Mouse (Mus musculus) layer of hippocampus, adult 2 months (tissue): ENCODE results near the gene Ctf1. TPM values are rescaled to one million over a fixed set of nuclear protein-coding genes. Genes with fewer than 3 reads are reported as not detected.
"Not testable (repeated sequence)": the region's sequence is repeated elsewhere in the genome, so short reads cannot be mapped to it uniquely, and the experiment has no call there.

ENCODE experiments used
- DNase-seq, 2 experiments: peaks; one replicate each; pipeline ENCODE4 v3.0.0; 2022; ENCODE audit warnings: low spot score in 2 of 2
- H3K27ac ChIP-seq: fragments of 200-600 bp; 2 replicates; pipeline ENCODE4 v1.8.1; 2022
- H3K4me3 ChIP-seq: fragments of 200-600 bp; 2 replicates; pipeline ENCODE4 v1.8.1; 2022; ENCODE audit warnings: mild to moderate bottlenecking
- CTCF ChIP-seq: fragments of 200-600 bp; conservative IDR thresholded peaks from 2 replicates; pipeline ENCODE4 v1.8.1; 2022; ENCODE audit warnings: antibody characterized with exemption, mild to moderate bottlenecking, moderate library complexity
- total RNA-seq, 2 experiments: library from RNA; stranded (reverse); gene quantifications; 2 replicates each; pipeline ENCODE4 v1.2.3; 2021

The Ctf1 gene
- total RNA-seq, 2 experiments from 2014 or later, result 1.9 to 3.1 TPM

DNA sequence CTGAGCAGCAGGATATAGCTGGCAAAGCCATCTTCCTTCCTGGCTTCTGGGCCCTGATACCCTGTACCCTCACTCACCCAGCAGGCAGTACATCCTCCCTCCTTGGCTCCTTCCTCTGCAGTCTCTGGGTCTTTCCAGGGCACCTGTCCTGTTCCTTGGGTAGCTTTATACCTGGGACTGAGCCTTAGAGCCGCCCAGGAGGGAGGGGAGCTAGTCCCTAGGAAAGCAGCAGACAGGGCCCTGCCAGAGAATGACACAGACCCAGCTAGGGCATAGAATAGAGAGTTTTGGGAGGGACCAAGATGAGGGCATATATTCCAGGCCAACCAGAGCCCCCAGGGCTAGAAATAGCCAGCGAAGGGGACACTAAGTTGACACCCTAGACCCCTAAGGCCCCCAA is 13.0 kb downstream of the Ctf1 start:
- Histone ChIP-seq H3K4me3 (no peak overlapping the region), H3K27ac (no peak overlapping the region)
- TF ChIP-seq CTCF, result no peak
- DNase-seq, result no peak

GRCm38 (mm10) chr7:127725924-127726323 is 13.4 kb downstream of the Ctf1 start:
- no peak for DNase-seq
- Histone ChIP-seq H3K27ac (no peak overlapping the region), H3K4me3 (no peak overlapping the region)
- TF ChIP-seq CTCF, result no peak

GRCm38 (mm10) chr7:127727898-127728297 is 15.4 kb downstream of the Ctf1 start:
- Histone ChIP-seq H3K4me3 (no peak overlapping the region), H3K27ac (no peak overlapping the region)
- peak; percentile 30 for TF ChIP-seq CTCF
- no peak for DNase-seq

- Histone ChIP-seq H3K27ac (no peak overlapping the region), H3K4me3 (no peak overlapping the region)
- no peak for TF ChIP-seq CTCF
- DNase-seq, result no peak
Measured at GRCm38 (mm10) chr7:127730170-127730569, 17.6 kb downstream of the Ctf1 start.

- H3K27ac ChIP-seq, H3K4me3 ChIP-seq, DNase-seq: not testable (repeated sequence)
Measured at GRCm38 (mm10) chr7:127732066-127732465, 19.5 kb downstream of the Ctf1 start, which contains the start of gene Ctf2. TSS of gene Ctf2 (minus strand) at chr7:127732166.

DNA sequence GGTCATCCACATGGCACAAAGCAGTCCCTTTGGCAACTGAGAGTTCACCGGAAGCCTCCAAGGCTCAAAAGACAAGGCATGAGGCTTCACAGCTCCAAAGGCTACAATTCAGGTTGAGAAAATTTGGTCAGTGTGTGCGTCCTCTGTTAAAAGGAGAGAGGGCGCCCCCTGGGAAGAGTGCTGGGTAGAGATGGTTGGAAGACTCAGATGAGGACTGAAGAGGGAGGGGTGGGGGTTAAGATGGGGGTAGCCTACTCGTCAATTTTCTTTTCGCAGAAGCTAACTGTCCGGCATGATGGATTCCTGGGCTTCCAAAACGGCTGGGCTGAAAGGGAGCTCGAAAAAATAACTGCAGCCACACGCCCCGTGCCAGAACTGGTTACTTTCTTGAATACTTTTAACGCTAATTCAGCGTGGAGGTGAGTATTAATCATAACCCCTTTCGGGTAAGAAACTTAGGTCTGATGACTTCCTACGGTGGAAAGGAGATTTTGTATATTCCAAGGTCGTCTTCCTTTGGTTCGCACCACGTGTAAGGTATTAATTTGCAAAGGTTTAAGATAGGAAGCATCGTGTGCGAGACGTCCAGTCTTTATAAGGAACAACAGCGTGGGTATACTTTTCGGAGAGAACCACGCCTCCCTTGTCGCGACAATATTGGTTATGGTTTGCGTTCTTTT is 32.0 kb downstream of the Ctf1 start, which contains the start of gene Fbxl19:
Gene Fbxl19 (plus strand): TSS at position 178 of the 680 bp plus-strand sequence.
- peak within 1 kb of the TSS; percentile 87 for H3K4me3 ChIP-seq
- peak; percentile 71 to 74 for DNase-seq
- peak; percentile 80 for TF ChIP-seq CTCF
- peak within 1 kb of the TSS; percentile 93 for H3K27ac ChIP-seq

GRCm38 (mm10) chr7:127745251-127745651 is 32.7 kb downstream of the Ctf1 start:
- TF ChIP-seq CTCF, result peak; percentile 24; the same call in 1 of the 2 replicates
- H3K4me3 ChIP-seq, result peak overlapping the region; percentile 87
- H3K27ac ChIP-seq, result peak overlapping the region; percentile 93
- peak; percentile 89 to 98 for DNase-seq

- no peak for TF ChIP-seq CTCF
- H3K4me3 ChIP-seq, result peak overlapping the region; percentile 87
- peak; percentile 95 to 100 for DNase-seq
- H3K27ac ChIP-seq, result peak overlapping the region; percentile 93
Measured at GRCm38 (mm10) chr7:127745652-127746493, 33.3 kb downstream of the Ctf1 start.

GRCm38 (mm10) chr7:127746494-127747491 is 34.3 kb downstream of the Ctf1 start:
- TF ChIP-seq CTCF, result 0 out of 2 replicates have a peak, but pooled peaks have one; percentile 2
- Histone ChIP-seq H3K4me3 (peak overlapping the region; percentile 87), H3K27ac (peak overlapping the region; percentile 89)
- DNase-seq, result no peak

DNA sequence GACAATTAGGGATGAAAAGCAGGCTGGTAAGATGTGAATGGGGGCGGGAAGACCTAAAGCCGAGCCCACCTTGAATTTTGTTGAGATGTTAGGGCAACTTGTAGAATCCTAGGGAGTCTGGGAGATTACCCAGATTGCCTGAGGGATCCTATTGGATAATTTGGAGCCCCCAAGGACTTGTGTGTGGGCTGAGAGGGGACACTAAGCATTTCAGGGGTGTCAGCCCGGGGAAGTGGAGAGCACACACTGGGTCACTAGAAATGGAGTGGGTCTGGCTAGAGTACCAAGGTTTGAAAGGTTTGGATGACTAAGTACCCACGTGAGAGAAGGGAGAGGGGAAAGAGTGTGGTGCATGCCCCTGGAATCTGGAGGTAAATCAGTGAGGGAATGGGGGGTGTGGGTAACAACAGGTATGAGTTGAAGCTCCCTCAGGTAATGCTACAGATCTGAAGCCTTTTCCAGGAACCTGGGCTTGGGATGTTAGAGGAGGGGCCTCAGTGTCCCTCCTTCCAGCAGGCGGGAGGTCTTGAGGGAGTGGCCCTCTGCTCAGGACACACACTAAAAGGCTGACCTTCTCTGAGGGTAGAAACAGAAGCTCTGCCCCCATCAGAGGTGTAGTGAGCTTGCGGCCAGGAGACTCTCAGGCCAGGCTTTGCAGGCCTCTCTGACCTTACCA is 35.2 kb downstream of the Ctf1 start:
- no peak for DNase-seq
- peak overlapping the region; percentile 89; the same call in 1 of the 2 replicates for H3K27ac ChIP-seq
- TF ChIP-seq CTCF, result no peak
- H3K4me3 ChIP-seq, result peak overlapping the region; percentile 87

GRCm38 (mm10) chr7:127748235-127748560 is 35.7 kb downstream of the Ctf1 start:
- TF ChIP-seq CTCF, result no peak
- H3K27ac ChIP-seq, result no peak overlapping the region
- H3K4me3 ChIP-seq, result no peak overlapping the region
- DNase-seq, result no peak
